Mouse (Mus musculus): ENCODE measurements at regions not wholly inside any gene's neighbourhood (a gene's known extent, or its start where the extent isn't known, plus 50 kb on each side); places are given as distances from the start of the nearest gene placed in this dataset.

DNA sequence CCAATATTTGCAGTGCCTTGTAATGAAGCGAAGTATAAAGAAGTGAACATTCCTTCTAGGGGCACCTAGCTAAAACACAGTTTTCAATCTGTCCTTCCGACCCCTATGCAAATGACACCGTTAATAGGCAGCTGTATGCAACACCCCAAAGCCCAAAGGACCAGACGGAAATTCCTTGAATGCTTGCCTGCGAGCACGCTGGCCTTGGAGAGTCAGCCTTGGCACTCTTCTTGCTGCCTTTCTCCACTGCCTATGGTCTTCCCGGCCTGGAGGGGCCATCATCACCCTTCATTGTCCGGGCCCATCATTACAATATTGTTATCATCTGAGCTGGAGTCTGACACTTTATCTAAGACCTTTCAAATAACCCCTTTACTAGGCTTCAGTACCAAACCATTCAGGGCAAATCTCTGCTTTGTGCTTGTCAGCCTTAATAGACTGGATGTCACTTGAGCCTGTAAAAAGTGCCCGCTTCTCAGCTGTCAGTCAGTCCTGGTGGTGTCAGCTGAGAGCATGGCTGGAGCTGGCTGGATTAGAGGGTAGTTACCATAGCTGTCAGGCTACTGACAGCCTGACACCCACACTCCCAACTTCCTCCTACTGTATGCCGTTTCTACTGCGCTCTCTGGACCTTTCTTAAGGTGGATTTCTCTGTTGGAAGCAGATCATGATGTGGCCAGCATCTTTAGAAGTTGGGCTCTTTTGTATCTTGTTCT lies 290.6 kb upstream of the Atp5g3 start:
- ATAC-seq (ENCODE audit: insufficient read depth): no peak
- H3K4me1 ChIP-seq (ENCODE audit: insufficient read depth): peaks cover 3% of the 10 kb centered on the region; the same call in 1 of the 2 replicates
- no peaks in the 10 kb centered on the region for H3K36me3 ChIP-seq (ENCODE audit: insufficient read depth)
- no peak for TF ChIP-seq CTCF (IDR thresholded peaks at IDR 0.05; ENCODE audit: low read depth)
- H3K4me3 ChIP-seq (ENCODE audit: low read depth, low read length): no peak overlapping the region
- no peaks in the 10 kb centered on the region for H3K27me3 ChIP-seq (ENCODE audit: insufficient read depth, low read length)
- WGBS: 29% methylated on average over 11 of the region's 11 CpGs
- H3K27ac ChIP-seq (ENCODE audit: low read depth): no peak overlapping the region
- H3K4me2 ChIP-seq: no peak overlapping the region
- no peak overlapping the region for H3K9ac ChIP-seq
- H3K9me3 ChIP-seq (ENCODE audit: low read depth, low read length): no peaks in the 10 kb centered on the region
- peak; percentile 45 for DNase-seq

- no peak overlapping the region; the same call in 1 of the 2 replicates for H3K27ac ChIP-seq (ENCODE audit: low read depth)
- no peaks in the 10 kb centered on the region for H3K36me3 ChIP-seq (ENCODE audit: insufficient read depth)
- H3K9me3 ChIP-seq (ENCODE audit: low read depth, low read length): no peaks in the 10 kb centered on the region
- DNase-seq: peak; percentile 76
- H3K4me3 ChIP-seq (ENCODE audit: low read depth, low read length): no peak overlapping the region
- 5% methylated on average over 12 of the region's 12 CpGs for WGBS
- no peak overlapping the region for H3K9ac ChIP-seq
- H3K27me3 ChIP-seq (ENCODE audit: insufficient read depth, low read length): no peaks in the 10 kb centered on the region
- H3K4me1 ChIP-seq (ENCODE audit: insufficient read depth): peaks cover 3% of the 10 kb centered on the region; the same call in 1 of the 2 replicates
- ATAC-seq (ENCODE audit: insufficient read depth): peak; percentile 58; the same call in 1 of the 2 replicates
- peak overlapping the region; percentile 31 for H3K4me2 ChIP-seq
- no peak for TF ChIP-seq CTCF (IDR thresholded peaks at IDR 0.05; ENCODE audit: low read depth)
Measured at GRCm38 (mm10) chr2:74199550-74199949, 288.4 kb upstream of the Atp5g3 start.

DNA sequence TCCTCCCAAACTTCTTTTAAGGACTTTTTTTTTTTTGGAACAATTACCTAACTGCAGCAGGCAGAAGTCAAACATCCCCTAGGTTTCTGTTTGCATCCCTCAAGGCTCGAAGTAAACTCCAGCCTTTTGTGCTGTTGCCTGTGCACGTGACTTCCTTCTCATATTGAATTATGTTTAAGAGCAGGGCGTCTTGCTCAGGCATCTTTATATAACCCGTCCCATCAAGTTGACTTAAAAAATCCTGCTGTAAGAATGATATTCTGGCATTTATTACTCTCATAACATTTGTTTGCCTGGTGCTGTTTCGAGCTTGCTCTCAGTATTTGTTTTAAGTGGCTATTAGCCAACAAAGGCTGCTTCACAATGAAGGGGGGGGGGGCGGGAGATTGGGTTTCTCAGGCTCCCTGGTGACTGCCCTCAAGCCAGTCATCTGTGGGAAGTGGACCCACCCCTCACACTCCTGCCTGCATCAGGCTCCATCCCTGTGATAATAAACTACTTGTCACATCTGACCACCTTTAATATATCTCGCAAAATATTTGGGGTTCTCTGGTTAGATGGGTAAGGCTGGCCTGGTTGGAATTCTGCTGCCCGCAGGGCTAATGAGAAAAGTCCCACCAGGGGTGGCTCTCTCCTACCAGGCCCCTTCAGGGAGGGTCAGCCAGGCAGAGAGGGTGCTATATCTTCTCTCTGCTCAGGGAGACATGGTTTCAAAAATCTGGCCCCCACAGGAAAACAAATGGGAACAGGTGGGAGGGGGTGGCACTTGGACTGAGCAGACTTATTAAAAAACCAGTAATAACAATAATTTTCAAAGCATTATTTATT lies 277.1 kb upstream of the Atp5g3 start:
- Histone ChIP-seq H3K27me3 (ENCODE audit: insufficient read depth, low read length) (no peaks in the 10 kb centered on the region), H3K4me2 (no peak overlapping the region), H3K9ac (no peak overlapping the region), H3K4me1 (ENCODE audit: insufficient read depth) (no peaks in the 10 kb centered on the region), H3K27ac (ENCODE audit: low read depth) (0 out of 2 replicates have a peak overlapping the region, but pooled peaks have one; percentile 5), H3K4me3 (ENCODE audit: low read depth, low read length) (no peak overlapping the region), H3K36me3 (ENCODE audit: insufficient read depth) (no peaks in the 10 kb centered on the region), H3K9me3 (ENCODE audit: low read depth, low read length) (no peaks in the 10 kb centered on the region)
- WGBS: 25% methylated on average over 8 of the region's 8 CpGs
- ATAC-seq (ENCODE audit: insufficient read depth): peak; percentile 56; the same call in 1 of the 2 replicates
- TF ChIP-seq CTCF (IDR thresholded peaks at IDR 0.05; ENCODE audit: low read depth): no peak
- peak; percentile 21 for DNase-seq

GRCm38 (mm10) chr2:74178106-74178505 lies 267.0 kb upstream of the Atp5g3 start:
- Histone ChIP-seq H3K27me3 (ENCODE audit: insufficient read depth, low read length) (no peaks in the 10 kb centered on the region), H3K27ac (ENCODE audit: low read depth) (no peak overlapping the region), H3K9me3 (ENCODE audit: low read depth, low read length) (no peaks in the 10 kb centered on the region), H3K36me3 (ENCODE audit: insufficient read depth) (no peaks in the 10 kb centered on the region), H3K9ac (no peak overlapping the region), H3K4me3 (ENCODE audit: low read depth, low read length) (no peak overlapping the region), H3K4me2 (no peak overlapping the region), H3K4me1 (ENCODE audit: insufficient read depth) (no peaks in the 10 kb centered on the region)
- WGBS: 33% methylated on average over 1 of the region's 1 CpGs
- no peak for TF ChIP-seq CTCF (IDR thresholded peaks at IDR 0.05; ENCODE audit: low read depth)
- peak; percentile 63 for DNase-seq
- ATAC-seq (ENCODE audit: insufficient read depth): no peak

GRCm38 (mm10) chr2:74168776-74169570 lies 257.8 kb upstream of the Atp5g3 start:
- Histone ChIP-seq H3K27me3 (ENCODE audit: insufficient read depth, low read length) (no peaks in the 10 kb centered on the region), H3K9ac (no peak overlapping the region), H3K4me1 (ENCODE audit: insufficient read depth) (no peaks in the 10 kb centered on the region), H3K27ac (ENCODE audit: low read depth) (no peak overlapping the region), H3K9me3 (ENCODE audit: low read depth, low read length) (no peaks in the 10 kb centered on the region), H3K36me3 (ENCODE audit: insufficient read depth) (no peaks in the 10 kb centered on the region), H3K4me2 (no peak overlapping the region), H3K4me3 (ENCODE audit: low read depth, low read length) (no peak overlapping the region)
- peak; percentile 36 for DNase-seq
- no peak for ATAC-seq (ENCODE audit: insufficient read depth)
- TF ChIP-seq CTCF (IDR thresholded peaks at IDR 0.05; ENCODE audit: low read depth): no peak
- WGBS: 34% methylated on average over 16 of the region's 16 CpGs

- H3K36me3 ChIP-seq (ENCODE audit: insufficient read depth): no peaks in the 10 kb centered on the region
- no peak overlapping the region for H3K4me2 ChIP-seq
- H3K27ac ChIP-seq (ENCODE audit: low read depth): no peak overlapping the region
- 83% methylated on average over 17 of the region's 17 CpGs for WGBS
- H3K4me3 ChIP-seq (ENCODE audit: low read depth, low read length): no peak overlapping the region
- no peak for DNase-seq
- H3K9me3 ChIP-seq (ENCODE audit: low read depth, low read length): no peaks in the 10 kb centered on the region
- ATAC-seq (ENCODE audit: insufficient read depth): no peak
- H3K4me1 ChIP-seq (ENCODE audit: insufficient read depth): no peaks in the 10 kb centered on the region
- no peak for TF ChIP-seq CTCF (IDR thresholded peaks at IDR 0.05; ENCODE audit: low read depth)
- no peak overlapping the region for H3K9ac ChIP-seq
- H3K27me3 ChIP-seq (ENCODE audit: insufficient read depth, low read length): no peaks in the 10 kb centered on the region
Measured at GRCm38 (mm10) chr2:74168307-74168706, 257.2 kb upstream of the Atp5g3 start.

All from lung, embryonic 14.5 days (tissue).